Mouse (Mus musculus): ENCODE results near the gene Pdzd2. TPM values are rescaled to one million over a fixed set of nuclear protein-coding genes. Genes with fewer than 3 reads are reported as not detected.

The Pdzd2 gene
- polyA plus RNA-seq, 1 experiment from 2014 or later: 4.9 TPM

DNA sequence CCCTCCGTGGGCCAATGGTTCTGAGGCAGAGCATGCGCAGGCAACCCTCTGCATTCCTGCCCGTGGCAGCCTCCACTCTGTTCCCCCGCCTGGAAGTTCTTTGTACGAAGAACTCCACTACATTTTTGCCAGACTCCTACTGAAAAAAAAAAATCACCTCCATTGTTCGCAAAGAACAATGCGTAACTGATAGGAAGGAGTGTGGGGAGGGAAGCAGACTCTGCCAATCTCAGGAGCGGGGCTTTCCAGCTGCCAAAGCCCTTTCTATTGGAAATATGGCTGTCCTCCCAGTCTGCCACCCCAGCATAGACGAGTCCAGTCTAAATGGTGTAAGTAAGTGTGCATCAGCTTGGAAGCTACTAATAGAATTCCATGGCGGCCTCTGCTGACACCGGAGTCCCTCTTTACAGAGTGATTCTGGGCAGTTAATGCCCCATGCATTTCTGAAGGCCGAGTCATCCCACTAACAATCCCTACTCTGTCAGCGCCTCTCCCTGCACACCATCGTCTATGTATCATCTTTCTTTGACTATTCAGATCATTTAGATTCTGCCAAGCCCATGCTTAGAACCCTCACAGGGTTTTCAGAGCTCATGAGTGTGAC, 221.3 kb downstream of the Pdzd2 start:
- Histone ChIP-seq H3K4me1 (replicated peaks) (peaks cover 24% of the 10 kb centered on the region), H3K9me3 (no peaks in the 10 kb centered on the region), H3K4me3 (no peak overlapping the region), H3K27me3 (ENCODE audit: insufficient read depth, poor library complexity, severe bottlenecking) (no peaks in the 10 kb centered on the region), H3K27ac (peak overlapping the region; percentile 69), H3K36me3 (no peaks in the 10 kb centered on the region)
- WGBS: 51% methylated on average over 14 of the region's 14 CpGs
- no peak for DNase-seq (ENCODE audit: low spot score)

DNA sequence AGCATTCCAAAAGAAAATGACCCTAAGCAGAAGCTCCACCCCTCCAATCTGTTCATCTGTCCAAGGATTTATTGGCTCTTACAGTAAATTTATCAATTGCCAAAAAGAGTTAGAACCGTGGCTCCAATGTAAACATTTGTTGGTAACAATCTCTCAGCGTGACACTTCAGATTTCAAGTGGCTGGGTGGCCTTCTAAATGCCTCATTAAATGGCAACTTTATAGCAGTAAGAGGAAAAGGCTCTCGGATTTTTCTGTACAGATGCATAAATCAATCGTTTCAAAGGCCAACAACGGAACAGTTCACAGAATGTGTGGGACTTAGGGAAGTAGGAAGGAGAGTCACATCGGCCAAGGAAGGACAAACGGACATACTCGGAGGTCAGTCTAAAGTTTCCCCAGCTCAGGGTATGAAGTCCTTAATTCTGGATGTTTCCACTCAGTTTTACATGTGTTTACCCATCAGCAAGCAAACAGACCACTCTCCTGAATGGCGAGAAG, 222.4 kb downstream of the Pdzd2 start:
- Histone ChIP-seq H3K27me3 (ENCODE audit: insufficient read depth, poor library complexity, severe bottlenecking) (no peaks in the 10 kb centered on the region), H3K27ac (no peak overlapping the region), H3K4me1 (replicated peaks) (peaks cover 24% of the 10 kb centered on the region), H3K9me3 (no peaks in the 10 kb centered on the region), H3K36me3 (no peaks in the 10 kb centered on the region), H3K4me3 (no peak overlapping the region)
- WGBS: 91% methylated on average over 9 of the region's 9 CpGs
- DNase-seq (ENCODE audit: low spot score): no peak

DNA sequence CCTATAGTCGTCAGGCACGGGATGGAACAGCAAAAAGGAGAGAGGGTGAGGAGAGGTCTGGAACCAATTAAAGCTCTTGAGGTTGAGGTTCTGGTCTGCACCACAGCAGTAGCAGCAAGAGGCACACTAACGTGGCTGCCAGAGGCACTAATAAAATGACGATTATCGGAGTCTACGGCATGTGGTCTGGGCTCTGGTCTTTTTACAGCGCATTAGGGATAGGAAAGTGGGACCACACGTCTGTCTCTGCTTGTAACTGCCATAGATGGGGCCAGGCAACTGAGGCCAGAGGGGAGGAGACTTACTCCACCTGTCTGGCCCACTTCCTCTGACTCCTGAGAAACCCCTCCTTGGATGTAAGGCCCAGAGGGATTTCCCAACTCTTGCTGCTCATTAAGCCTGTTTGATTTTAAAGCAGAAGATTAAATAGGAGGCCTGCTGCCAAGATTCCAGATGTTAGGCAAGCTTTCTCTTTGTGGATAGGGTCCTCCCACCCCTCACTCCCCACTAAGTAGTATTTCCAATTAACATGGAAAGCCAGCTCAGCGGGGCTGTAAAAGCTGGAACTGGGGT, 224.4 kb downstream of the Pdzd2 start:
- H3K27me3 ChIP-seq (ENCODE audit: insufficient read depth, poor library complexity, severe bottlenecking): no peaks in the 10 kb centered on the region
- WGBS: 70% methylated on average over 9 of the region's 9 CpGs
- DNase-seq (ENCODE audit: low spot score): no peak

DNA sequence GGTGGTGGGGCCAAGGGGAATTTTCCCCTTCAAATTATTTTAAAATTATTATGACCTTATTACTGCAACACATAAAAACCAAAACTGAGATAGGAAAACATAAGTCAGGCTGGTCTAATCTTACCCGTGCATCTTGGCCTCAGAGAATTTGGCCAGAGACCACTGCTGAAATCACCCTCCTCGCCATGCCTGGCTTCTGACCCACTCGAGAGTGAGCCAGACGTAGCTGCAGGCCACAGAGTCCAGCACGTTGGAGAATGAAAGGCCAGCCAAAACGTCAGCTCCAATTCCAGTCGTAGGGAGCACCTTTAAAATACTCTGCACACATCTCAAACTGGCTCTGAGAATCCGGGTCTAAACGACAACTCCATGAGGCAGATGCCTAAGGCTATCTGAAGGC, 226.2 kb downstream of the Pdzd2 start:
- no peak for DNase-seq (ENCODE audit: low spot score)
- 79% methylated on average over 9 of the region's 9 CpGs for WGBS
- no peaks in the 10 kb centered on the region for H3K27me3 ChIP-seq (ENCODE audit: insufficient read depth, poor library complexity, severe bottlenecking)

More for the DNA sequence above, 224.4 kb downstream of the Pdzd2 start:
- H3K36me3 ChIP-seq: no peaks in the 10 kb centered on the region
- H3K4me3 ChIP-seq: no peak overlapping the region
- H3K4me1 ChIP-seq (replicated peaks): peaks cover 21% of the 10 kb centered on the region
- H3K9me3 ChIP-seq: no peaks in the 10 kb centered on the region
- H3K27ac ChIP-seq: no peak overlapping the region

DNA sequence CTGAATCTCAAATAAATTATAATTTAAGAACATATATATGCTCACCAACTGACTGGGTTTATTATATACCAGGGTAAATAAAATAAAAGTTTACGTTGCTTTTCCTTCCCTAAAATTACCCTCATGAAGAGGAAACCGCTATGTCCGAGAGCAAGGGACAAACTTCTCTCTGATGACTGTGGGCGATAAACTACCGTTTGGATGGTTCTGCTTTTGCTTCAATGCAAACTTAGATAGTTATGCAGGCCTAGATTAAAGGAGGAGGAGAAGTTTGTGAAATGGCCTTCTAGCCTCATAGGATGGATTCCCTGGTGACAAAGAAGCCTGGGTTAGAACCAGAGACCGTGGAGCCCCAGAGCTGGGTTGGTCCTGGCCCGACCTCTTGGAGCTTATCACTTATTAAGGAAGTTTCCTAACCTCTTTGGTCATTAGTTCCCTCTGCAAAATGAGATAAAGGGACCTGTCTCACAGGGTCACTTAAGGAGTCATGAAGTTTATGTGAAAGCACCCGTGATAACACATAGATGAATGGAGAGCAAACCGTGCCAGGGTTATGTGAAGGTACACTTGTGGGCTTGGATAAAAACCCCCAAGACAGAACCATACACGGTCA, 230.9 kb downstream of the Pdzd2 start:
- H3K27me3 ChIP-seq (ENCODE audit: insufficient read depth, poor library complexity, severe bottlenecking): no peaks in the 10 kb centered on the region
- no peak overlapping the region for H3K4me3 ChIP-seq
- no peaks in the 10 kb centered on the region for H3K36me3 ChIP-seq
- no peaks in the 10 kb centered on the region for H3K9me3 ChIP-seq
- no peak overlapping the region for H3K27ac ChIP-seq
- peaks cover 16% of the 10 kb centered on the region for H3K4me1 ChIP-seq (replicated peaks)
- DNase-seq (ENCODE audit: low spot score): no peak
- WGBS: 93% methylated on average over 10 of the region's 10 CpGs

More for the DNA sequence above, 226.2 kb downstream of the Pdzd2 start:
- H3K4me3 ChIP-seq: no peak overlapping the region
- H3K4me1 ChIP-seq (replicated peaks): peaks cover 9% of the 10 kb centered on the region
- H3K9me3 ChIP-seq: no peaks in the 10 kb centered on the region
- H3K36me3 ChIP-seq: no peaks in the 10 kb centered on the region
- H3K27ac ChIP-seq: no peak overlapping the region

DNA sequence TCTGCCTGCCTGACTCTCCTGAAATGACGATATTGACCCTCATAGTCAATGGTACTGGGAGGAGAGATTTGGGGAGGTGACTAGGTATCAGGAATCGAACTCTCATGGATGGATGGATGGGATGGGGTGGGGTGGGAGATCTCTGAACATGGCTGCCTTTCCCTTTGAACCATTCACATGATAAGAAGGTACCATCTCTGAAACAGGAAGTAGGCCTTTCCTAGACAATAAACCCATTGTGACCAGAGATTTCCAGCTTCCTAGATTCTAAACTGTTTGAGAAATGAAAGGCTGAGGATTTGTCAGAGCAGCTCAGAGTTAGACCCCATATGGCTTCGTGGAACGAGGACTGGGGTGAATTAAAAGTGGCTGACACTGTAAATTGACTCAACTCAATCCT, 232.2 kb downstream of the Pdzd2 start:
- Histone ChIP-seq H3K27me3 (ENCODE audit: insufficient read depth, poor library complexity, severe bottlenecking) (no peaks in the 10 kb centered on the region), H3K27ac (0 out of 2 replicates have a peak overlapping the region, but pooled peaks have one; percentile 3), H3K4me3 (no peak overlapping the region), H3K9me3 (no peaks in the 10 kb centered on the region), H3K36me3 (no peaks in the 10 kb centered on the region), H3K4me1 (replicated peaks) (peaks cover 16% of the 10 kb centered on the region)
- DNase-seq (ENCODE audit: low spot score): no peak
- WGBS: 85% methylated on average over 4 of the region's 4 CpGs

DNA sequence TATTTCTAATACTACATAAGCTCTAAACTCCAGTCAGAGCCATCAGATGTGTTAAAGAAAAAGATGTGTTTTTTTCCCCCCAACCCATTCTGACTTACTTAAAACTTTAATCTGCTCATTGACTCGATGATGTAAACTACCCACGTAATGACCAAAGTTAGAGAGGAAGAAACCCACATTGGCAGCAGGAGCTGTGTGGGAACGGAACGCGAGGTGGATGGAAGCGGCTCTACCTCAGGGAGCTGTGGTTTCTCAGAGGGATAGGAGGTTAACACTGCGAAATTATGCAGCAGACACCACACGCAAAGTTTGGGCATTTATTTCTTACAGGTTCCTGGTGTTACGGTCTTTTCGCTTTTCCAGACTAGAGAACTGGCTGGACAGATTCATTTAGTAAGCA, 233.2 kb downstream of the Pdzd2 start:
- Histone ChIP-seq H3K4me1 (replicated peaks) (peaks cover 21% of the 10 kb centered on the region), H3K36me3 (no peaks in the 10 kb centered on the region), H3K4me3 (no peak overlapping the region), H3K27ac (0 out of 2 replicates have a peak overlapping the region, but pooled peaks have one; percentile 3), H3K9me3 (no peaks in the 10 kb centered on the region), H3K27me3 (ENCODE audit: insufficient read depth, poor library complexity, severe bottlenecking) (no peaks in the 10 kb centered on the region)
- no peak for DNase-seq (ENCODE audit: low spot score)
- 90% methylated on average over 10 of the region's 10 CpGs for whole genome bisulfite sequencing

DNA sequence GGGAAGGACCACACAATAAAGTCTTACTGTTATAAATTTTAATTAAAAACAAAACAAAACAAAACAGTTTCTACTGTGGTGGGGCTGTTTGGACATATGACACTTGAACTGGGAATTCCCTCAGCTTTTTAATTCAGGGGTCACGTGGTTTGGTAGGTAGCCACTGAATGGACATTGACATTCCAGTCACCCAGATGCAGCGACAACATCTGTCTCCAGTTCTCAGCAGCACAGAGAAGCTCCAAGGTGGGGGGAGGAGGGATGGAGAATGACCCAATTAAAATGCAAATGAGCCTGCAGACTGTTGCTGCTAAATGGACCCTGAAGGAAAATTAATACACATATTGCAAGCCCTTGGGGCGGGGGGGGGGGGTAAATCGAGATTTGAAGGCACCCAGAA, 233.6 kb downstream of the Pdzd2 start:
- H3K27me3 ChIP-seq (ENCODE audit: insufficient read depth, poor library complexity, severe bottlenecking): no peaks in the 10 kb centered on the region
- 45% methylated on average over 4 of the region's 4 CpGs for WGBS

DNA sequence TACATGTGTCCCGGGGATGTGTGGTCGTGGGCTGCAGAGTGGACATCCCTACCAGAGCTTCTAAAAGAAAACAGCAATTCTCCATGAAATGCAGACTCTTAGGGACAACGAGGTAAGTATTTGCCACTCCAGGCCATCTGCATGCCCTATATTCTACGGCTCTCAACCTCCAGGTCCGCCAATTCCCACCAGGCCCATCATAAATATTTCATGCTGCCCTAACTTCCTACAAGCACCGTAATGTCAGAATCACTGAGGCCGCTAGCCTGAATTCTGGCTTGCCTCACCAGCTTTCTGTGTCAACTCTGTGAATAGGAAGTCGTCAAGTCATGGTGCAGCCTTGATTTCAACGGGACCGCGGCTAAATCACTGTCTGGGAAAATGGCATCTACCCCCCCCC, 234.2 kb downstream of the Pdzd2 start:
- Histone ChIP-seq H3K4me3 (no peak overlapping the region), H3K4me1 (replicated peaks) (peaks cover 30% of the 10 kb centered on the region), H3K9me3 (no peaks in the 10 kb centered on the region), H3K36me3 (no peaks in the 10 kb centered on the region), H3K27ac (peak overlapping the region; percentile 53), H3K27me3 (ENCODE audit: insufficient read depth, poor library complexity, severe bottlenecking) (no peaks in the 10 kb centered on the region)
- DNase-seq (ENCODE audit: low spot score): no peak
- 71% methylated on average over 11 of the region's 11 CpGs for WGBS

More for the DNA sequence above, 233.6 kb downstream of the Pdzd2 start:
- no peak for DNase-seq (ENCODE audit: low spot score)
- Histone ChIP-seq H3K9me3 (no peaks in the 10 kb centered on the region), H3K4me3 (no peak overlapping the region), H3K36me3 (no peaks in the 10 kb centered on the region), H3K4me1 (replicated peaks) (peaks cover 25% of the 10 kb centered on the region), H3K27ac (peak overlapping the region; percentile 53)

DNA sequence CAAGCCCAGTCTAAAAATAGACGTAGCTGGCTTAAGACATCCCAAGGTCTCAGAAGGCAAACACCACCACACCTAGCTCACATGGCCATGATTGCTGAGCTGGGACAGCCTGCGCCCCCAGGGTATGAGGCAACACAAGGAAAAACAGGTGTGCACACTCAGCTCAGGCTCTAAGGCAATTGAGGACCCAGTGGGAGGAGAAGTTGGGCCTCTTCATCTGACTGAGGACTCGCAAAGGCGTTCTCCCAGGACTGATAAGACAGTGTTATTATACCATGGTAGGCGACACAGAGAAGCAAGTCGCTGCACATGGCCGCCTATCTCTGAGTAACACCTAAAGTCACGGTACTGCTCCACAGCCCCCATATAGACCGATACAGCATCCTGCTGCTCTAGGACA, 235.8 kb downstream of the Pdzd2 start:
- Histone ChIP-seq H3K27me3 (ENCODE audit: insufficient read depth, poor library complexity, severe bottlenecking) (no peaks in the 10 kb centered on the region), H3K4me1 (replicated peaks) (peaks cover 32% of the 10 kb centered on the region), H3K27ac (no peak overlapping the region), H3K9me3 (no peaks in the 10 kb centered on the region), H3K36me3 (no peaks in the 10 kb centered on the region), H3K4me3 (no peak overlapping the region)
- no peak for DNase-seq (ENCODE audit: low spot score)
- 91% methylated on average over 9 of the region's 9 CpGs for WGBS

DNA sequence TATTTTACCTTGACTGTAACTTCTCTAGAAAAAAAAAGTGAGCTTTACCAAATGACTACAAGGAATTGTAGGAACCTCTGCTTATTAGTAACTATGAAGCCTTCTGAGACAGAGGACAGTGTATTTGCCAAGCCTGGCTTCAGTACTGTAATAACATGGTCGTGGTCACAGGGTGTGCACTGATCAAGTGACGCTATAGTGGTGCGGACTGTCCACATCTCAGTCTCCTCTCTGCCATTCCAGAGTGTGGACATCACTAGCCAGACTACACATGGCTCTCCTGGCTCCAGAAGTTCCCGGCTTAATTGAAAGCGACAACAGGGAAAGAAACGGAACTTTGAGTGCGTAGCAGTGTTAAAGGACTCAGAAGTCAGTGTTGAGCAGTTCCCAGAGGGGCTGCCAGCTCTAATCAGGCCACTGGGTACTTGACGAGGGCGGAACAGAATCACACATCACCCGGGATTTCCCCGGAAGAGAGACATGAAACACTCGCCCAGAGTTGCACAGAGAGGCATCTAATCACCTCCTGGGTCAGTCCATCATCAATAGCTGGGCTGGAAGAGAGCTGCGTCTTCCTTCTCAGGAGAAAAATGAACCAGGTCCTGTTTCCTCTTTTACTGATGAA, 237.7 kb downstream of the Pdzd2 start:
- Histone ChIP-seq H3K9me3 (no peaks in the 10 kb centered on the region), H3K27me3 (ENCODE audit: insufficient read depth, poor library complexity, severe bottlenecking) (no peaks in the 10 kb centered on the region), H3K4me1 (replicated peaks) (peaks cover 32% of the 10 kb centered on the region), H3K4me3 (no peak overlapping the region), H3K36me3 (no peaks in the 10 kb centered on the region), H3K27ac (no peak overlapping the region)
- WGBS: 74% methylated on average over 13 of the region's 13 CpGs
- DNase-seq (ENCODE audit: low spot score): no peak

DNA sequence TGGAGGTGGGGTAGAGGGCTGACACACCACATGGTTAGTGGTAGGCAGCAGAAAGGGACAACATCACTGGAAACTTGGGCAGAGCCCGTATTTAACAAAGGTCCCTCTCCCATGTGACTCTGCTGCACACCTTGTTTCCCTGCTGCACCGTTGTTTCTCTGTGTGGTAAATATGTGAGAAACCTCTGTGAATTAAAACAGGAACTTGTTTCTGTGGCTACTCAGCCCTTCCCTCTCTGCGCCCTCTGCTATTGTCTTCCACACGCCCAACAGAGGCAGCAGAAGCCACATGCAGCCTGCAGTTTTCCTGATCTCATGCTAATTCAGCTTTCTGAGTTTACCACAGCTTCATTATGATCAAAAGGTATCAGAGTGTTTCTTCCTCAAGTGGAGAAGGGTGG, 239.1 kb downstream of the Pdzd2 start:
- no peak overlapping the region for H3K4me3 ChIP-seq
- H3K9me3 ChIP-seq: no peaks in the 10 kb centered on the region
- no peaks in the 10 kb centered on the region for H3K27me3 ChIP-seq (ENCODE audit: insufficient read depth, poor library complexity, severe bottlenecking)
- DNase-seq (ENCODE audit: low spot score): no peak
- H3K4me1 ChIP-seq (replicated peaks): peaks cover 22% of the 10 kb centered on the region
- WGBS: 69% methylated on average over 4 of the region's 4 CpGs
- no peaks in the 10 kb centered on the region for H3K36me3 ChIP-seq
- H3K27ac ChIP-seq: 0 out of 2 replicates have a peak overlapping the region, but pooled peaks have one; percentile 29

DNA sequence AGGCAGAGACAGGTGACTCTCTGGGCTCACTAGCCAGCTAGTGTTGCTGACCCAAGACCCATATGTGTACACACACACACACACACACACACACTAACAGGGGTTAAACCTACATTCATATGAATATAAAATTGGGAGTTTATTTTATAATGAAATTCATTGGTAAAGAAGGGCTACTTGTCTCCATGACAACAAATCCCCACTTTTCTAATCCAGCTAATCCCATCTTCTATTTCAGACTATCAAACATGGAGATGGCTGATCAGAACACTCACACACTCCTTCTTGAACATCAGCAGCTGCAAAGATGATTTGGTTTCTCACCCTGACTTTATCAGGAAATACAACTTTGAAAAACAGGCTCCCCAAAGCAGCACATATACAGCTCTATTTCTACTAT, 245.6 kb downstream of the Pdzd2 start:
- DNase-seq (ENCODE audit: low spot score): no peak
- no peak overlapping the region for H3K27ac ChIP-seq
- no peaks in the 10 kb centered on the region for H3K27me3 ChIP-seq (ENCODE audit: insufficient read depth, poor library complexity, severe bottlenecking)

More for the DNA sequence above, 245.6 kb downstream of the Pdzd2 start:
- Histone ChIP-seq H3K9me3 (no peaks in the 10 kb centered on the region), H3K4me3 (no peak overlapping the region), H3K4me1 (replicated peaks) (peaks cover 18% of the 10 kb centered on the region), H3K36me3 (no peaks in the 10 kb centered on the region)
